Mouse (Mus musculus): Measurements from ENCODE around the gene Kcnt1.

- TF ChIP-seq POLR2A (IDR thresholded peaks at IDR 0.05; ENCODE audit: borderline replicate concordance, low read depth, low read length) = no peak
- no peak for TF ChIP-seq CTCF (IDR thresholded peaks at IDR 0.05; ENCODE audit: low read depth, low read length)
These were observed 9.5 kb upstream of the Kcnt1 start for GRCm38 (mm10) chr2:25853998-25854397.
